Mouse (Mus musculus): ENCODE data around the gene Pyurf.

Pyurf gene

GRCm38 (mm10) chr6:57691467-57692261 is at the start of gene Pyurf:
Gene Pyurf, minus strand, starts transcription at chr6:57692078.
- peak; percentile 82 for DNase-seq

DNA sequence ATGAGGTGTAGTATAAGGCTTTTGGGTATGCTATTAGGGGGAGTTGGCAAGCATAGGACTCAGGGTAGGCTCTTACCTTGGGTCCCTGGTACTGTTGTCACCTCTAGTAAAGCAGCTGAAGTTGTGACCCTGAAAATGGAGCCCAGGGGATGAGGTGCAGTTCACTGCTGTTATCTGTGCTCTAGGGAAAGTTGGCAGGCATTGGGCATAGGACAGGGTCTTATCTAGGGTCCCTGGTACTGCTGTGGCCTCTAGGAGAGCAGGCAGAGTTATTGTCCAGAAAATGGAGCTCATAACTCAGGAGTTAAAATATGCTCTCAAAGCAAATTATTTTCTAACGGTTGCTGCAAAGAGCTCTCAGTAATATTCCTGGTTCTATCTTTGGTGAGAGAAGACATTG is 29.5 kb upstream of the Pyurf start:
- no peak for DNase-seq

GRCm38 (mm10) chr6:57711726-57712125 is 19.8 kb upstream of the Pyurf start:
- no peak for DNase-seq

- DNase-seq: no peak
Measured at GRCm38 (mm10) chr6:57706721-57707120, 14.8 kb upstream of the Pyurf start.

DNA sequence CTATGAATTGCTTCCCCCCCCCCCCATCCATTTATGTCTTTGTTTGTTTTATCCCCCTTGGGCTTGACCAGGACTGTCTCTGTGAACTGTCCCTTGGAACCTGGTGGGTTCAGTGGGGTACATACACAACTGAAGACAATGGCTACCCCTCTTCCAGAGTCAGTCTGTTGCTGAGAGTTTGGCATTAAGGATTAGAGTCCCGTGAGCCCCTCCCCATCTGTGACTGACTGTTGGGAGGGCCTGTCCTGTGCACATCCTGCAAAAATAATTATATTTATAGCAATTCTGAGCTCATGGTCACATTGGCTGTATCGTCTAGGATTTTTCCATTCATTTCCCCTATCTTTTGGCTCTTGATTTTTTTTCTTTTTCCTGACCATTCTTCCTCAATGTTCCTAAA is 11.8 kb upstream of the Pyurf start:
- no peak for DNase-seq

DNA sequence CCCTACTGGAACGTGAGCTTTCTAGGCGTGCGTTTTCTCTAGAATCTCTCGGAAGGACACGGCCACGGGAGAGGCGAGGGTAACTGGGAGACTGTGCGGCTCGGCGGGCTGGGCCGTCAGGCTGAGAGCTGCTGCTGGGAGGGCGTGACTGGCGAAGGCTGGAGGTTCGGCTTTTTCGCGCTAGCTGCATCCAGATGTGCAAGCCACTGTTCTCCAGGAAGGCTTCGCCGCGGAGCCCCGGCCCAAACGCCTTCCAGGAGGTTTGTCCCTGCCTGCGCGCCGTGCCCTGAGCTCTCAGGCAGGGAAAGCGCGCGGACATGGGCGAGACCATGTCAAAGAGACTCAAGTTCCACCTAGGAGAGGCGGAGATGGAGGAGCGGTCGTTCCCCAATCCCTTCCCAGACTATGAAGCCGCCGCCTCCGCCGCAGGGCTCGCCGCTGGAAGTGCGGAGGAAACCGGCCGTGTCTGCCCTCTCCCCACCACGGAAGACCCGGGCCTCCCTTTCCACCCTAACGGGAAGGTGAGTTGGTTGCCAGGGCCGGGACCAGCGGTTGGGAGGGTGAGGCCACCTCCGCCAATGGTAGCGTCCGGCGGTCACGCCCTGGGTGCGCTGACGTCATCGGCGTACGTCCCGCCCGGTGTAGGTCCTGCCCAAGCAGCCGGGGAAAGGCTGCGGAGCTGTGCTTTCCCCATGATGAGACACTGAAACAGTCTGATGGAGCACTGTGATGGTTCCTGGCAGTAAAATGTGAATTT is 11.0 kb upstream of the Pyurf start:
- peak; percentile 97 for DNase-seq

DNA sequence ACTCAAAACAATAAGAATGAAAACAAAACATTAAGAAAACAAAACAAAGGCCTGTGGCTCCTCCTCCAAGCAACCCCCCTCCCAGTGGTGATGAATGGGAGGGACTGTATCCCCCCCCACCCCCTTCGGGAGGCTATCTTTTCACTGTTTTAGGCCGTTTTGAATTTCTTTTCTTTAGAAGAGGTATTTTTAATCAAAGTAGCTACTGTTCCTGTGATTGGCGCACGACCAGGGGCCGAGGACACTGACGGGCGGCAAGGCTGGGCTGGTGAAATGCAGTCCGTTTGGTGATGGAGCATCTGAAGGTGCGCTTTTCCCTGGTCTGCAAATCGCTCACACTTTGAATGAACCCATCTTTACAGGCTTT is 10.5 kb upstream of the Pyurf start, which contains the start of gene Lancl2:
Lancl2 (plus strand) TSS at position 165 of the 367 bp plus-strand sequence.
- peak; percentile 69 for DNase-seq

- DNase-seq: no peak
Measured at GRCm38 (mm10) chr6:57701686-57702085, 9.8 kb upstream of the Pyurf start.

- no peak for DNase-seq
Measured at GRCm38 (mm10) chr6:57693116-57693515, 1.2 kb upstream of the Pyurf start.

- DNase-seq: no peak
Measured at GRCm38 (mm10) chr6:57684156-57684555, 7.7 kb downstream of the Pyurf start.

DNA sequence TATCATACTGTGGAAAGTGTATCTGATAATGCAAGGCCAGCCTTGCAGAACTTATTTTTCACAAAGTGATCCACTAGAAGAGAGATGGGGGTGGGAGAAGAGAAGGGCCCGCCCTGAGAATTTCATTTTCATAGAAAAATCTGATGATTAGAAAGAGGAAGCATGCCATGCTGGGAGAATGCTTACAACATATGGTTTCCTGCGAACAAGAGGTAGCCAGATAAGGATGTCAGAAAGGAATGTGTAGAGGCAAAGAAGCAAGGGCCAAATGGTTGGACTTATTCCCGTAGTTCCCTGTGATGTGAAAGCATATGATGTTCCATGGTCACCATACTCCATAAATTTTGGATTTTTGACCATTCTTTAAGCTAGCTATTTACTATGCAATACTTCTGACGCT is 30.6 kb downstream of the Pyurf start:
- DNase-seq: no peak

- no peak for DNase-seq
Measured at GRCm38 (mm10) chr6:57647256-57647655, 44.6 kb downstream of the Pyurf start.

- peak; percentile 4 for DNase-seq
Measured at GRCm38 (mm10) chr6:57641789-57642188, 50.1 kb downstream of the Pyurf start.

- no peak for DNase-seq
Measured at GRCm38 (mm10) chr6:57639531-57639930, 52.3 kb downstream of the Pyurf start.
